Comparison of ENCODE assay signal across 10 mouse cellular contexts in genomic region chr3:126660575-126660974, GRCm38 (mm10).
DNase-seq lines count a peak whose midpoint lies in the region; ATAC-seq and TF ChIP-seq lines count a peak whose summit lies in the region.
"Had no signal": no experiment of that assay in that cellular context is flagged by ENCODE, and none has a peak within 500 bp of the region (broad histone marks: within the 10 kb centered on the region; RNA-seq: fewer than 3 reads in every experiment).

No protein-coding gene starts in this region.

- no peak for TF ChIP-seq POLR2A in thymus, adult 2 months (IDR thresholded peaks at IDR 0.05; ENCODE audit: control insufficient read depth, extremely low read depth, insufficient read depth, low read length, poor library complexity)

- POLR2A ChIA-PET in Patski (lab: Charles Lee) = interaction anchor here (1.4 kb wide), 1 partner anchor 33 kb away, joined by 5 read pairs; no protein-coding TSS in a partner anchor

- peaks cover 79% of the 10 kb centered on the region for H3K4me1 ChIP-seq in heart, embryonic 13.5 days
- H3K4me1 ChIP-seq in lung, embryonic 14.5 days (ENCODE audit: insufficient read depth) = peaks cover 16% of the 10 kb centered on the region
- H3K4me1 ChIP-seq in thymus, adult 2 months (replicated peaks; ENCODE audit: control insufficient read depth, insufficient read depth, low read length) = peaks cover 34% of the 10 kb centered on the region

- CTCF ChIA-PET in Patski (lab: Charles Lee) = interaction anchor here (1.0 to 1.4 kb wide), 6 partner anchors 20 to 62 kb away, joined by 3 to 5 read pairs (median 3); no protein-coding TSS in a partner anchor

- no peaks in the 10 kb centered on the region for H3K36me3 ChIP-seq in heart, embryonic 13.5 days
- no peaks in the 10 kb centered on the region for H3K36me3 ChIP-seq in lung, embryonic 14.5 days (ENCODE audit: insufficient read depth)
- no peaks in the 10 kb centered on the region for H3K36me3 ChIP-seq in thymus, adult 2 months (ENCODE audit: control insufficient read depth, insufficient read depth, low read length)
- H3K36me3 ChIP-seq: limb, embryonic 15.5 days had no signal

- peak overlapping the region; percentile 34 for H3K4me2 ChIP-seq in heart, embryonic 13.5 days
- H3K4me2 ChIP-seq in lung, embryonic 14.5 days = no peak overlapping the region
- H3K4me2 ChIP-seq: limb, embryonic 15.5 days had no signal

- no peak for ATAC-seq in heart, embryonic 13.5 days (ENCODE audit: extremely low read depth, insufficient number of reproducible peaks, low FRiP score, low TSS enrichment)
- ATAC-seq in Patski = peak; percentile 29
- peak; percentile 64; the same call in 1 of the 2 replicates for ATAC-seq in lung, embryonic 14.5 days (ENCODE audit: insufficient read depth)

- no peak overlapping the region for H3K4me3 ChIP-seq in heart, embryonic 13.5 days
- H3K4me3 ChIP-seq in lung, embryonic 14.5 days (ENCODE audit: low read depth, low read length) = no peak overlapping the region
- H3K4me3 ChIP-seq in thymus, adult 2 months (ENCODE audit: control insufficient read depth, insufficient read depth, low read length) = no peak overlapping the region
- H3K4me3 ChIP-seq in left cerebral cortex, adult 2 months = no peak overlapping the region
- H3K4me3 ChIP-seq: limb, embryonic 15.5 days had no signal

- no peak for DNase-seq in heart, adult 8-10 months (ENCODE audit: low spot score)
- no peak for DNase-seq in Patski (ENCODE audit: low read depth, low spot score)
- DNase-seq in lung, embryonic 14.5 days = peak; percentile 45
- DNase-seq in thymus, adult 2 months = peak; percentile 63
- no peak for DNase-seq in left cerebral cortex, adult 2 months (ENCODE audit: extremely low spot score in 1 of 2, low spot score in 2 of 2)
- DNase-seq in urinary bladder, postnatal 14 days (ENCODE audit: low spot score) = no peak
- DNase-seq in right cerebral cortex, postnatal 10 days (ENCODE audit: low spot score in 2 of 2) = no peak
- DNase-seq: embryo, embryonic 11 days had no signal

- peak overlapping the region; percentile 94 for H3K27ac ChIP-seq in heart, embryonic 13.5 days (replicated peaks)
- H3K27ac ChIP-seq in lung, embryonic 14.5 days (ENCODE audit: low read depth) = peak overlapping the region; percentile 64
- H3K27ac ChIP-seq in thymus, adult 2 months (ENCODE audit: control insufficient read depth, insufficient read depth, low read length) = peak overlapping the region; percentile 82
- no peak overlapping the region for H3K27ac ChIP-seq in left cerebral cortex, adult 2 months
- H3K27ac ChIP-seq: limb, embryonic 15.5 days had no signal

- H3K9me3 ChIP-seq in heart, embryonic 13.5 days = no peaks in the 10 kb centered on the region
- H3K9me3 ChIP-seq in lung, embryonic 14.5 days (ENCODE audit: low read depth, low read length) = no peaks in the 10 kb centered on the region
- H3K9me3 ChIP-seq: limb, embryonic 15.5 days had no signal

- WGBS in heart, embryonic 13.5 days = 38% methylated on average over 2 of the region's 2 CpGs
- WGBS in lung, embryonic 14.5 days = 59% methylated on average over 2 of the region's 2 CpGs
- 9% methylated on average over 2 of the region's 2 CpGs for WGBS in thymus, adult 2 months

- no peak for TF ChIP-seq CTCF in Patski (IDR thresholded peaks at IDR 0.05)
- no peak for TF ChIP-seq CTCF in lung, embryonic 14.5 days (IDR thresholded peaks at IDR 0.05; ENCODE audit: low read depth)
- TF ChIP-seq CTCF in thymus, adult 2 months (IDR thresholded peaks at IDR 0.05; ENCODE audit: borderline replicate concordance, control insufficient read depth, extremely low read depth, insufficient read depth, low read length, poor library complexity) = no peak
- no peak for TF ChIP-seq CTCF in left cerebral cortex, adult 2 months (IDR thresholded peaks at IDR 0.05)

- no peaks in the 10 kb centered on the region for H3K27me3 ChIP-seq in heart, embryonic 13.5 days (replicated peaks)
- H3K27me3 ChIP-seq in Patski = no peaks in the 10 kb centered on the region
- no peaks in the 10 kb centered on the region for H3K27me3 ChIP-seq in lung, embryonic 14.5 days (ENCODE audit: insufficient read depth, low read length)
- H3K27me3 ChIP-seq in thymus, adult 2 months (ENCODE audit: control insufficient read depth, insufficient read depth, low read length) = no peaks in the 10 kb centered on the region
- H3K27me3 ChIP-seq: limb, embryonic 15.5 days had no signal

- intact Hi-C loops in left cerebral cortex, adult 2 months (cut with DNase I) = no loop called here

- H3K9ac ChIP-seq in heart, embryonic 13.5 days = peak overlapping the region; percentile 39
- H3K9ac ChIP-seq in lung, embryonic 14.5 days = no peak overlapping the region
- H3K9ac ChIP-seq: limb, embryonic 15.5 days had no signal

- in situ Hi-C loops in Patski (cut with MboI; ENCODE audit: low pct_unique_long_range_greater_than_20kb) = no loop called here

Comparison
In these comparisons a context has a peak if more than half of its experiments do, and no peak if none do; other contexts are left out.
1. DNase-seq: peak in lung, embryonic 14.5 days (single experiment) and thymus, adult 2 months (single experiment); none in heart, adult 8-10 months (single experiment), Patski (single experiment), left cerebral cortex, adult 2 months (0 of 2), urinary bladder, postnatal 14 days (single experiment) and right cerebral cortex, postnatal 10 days (0 of 2).